Mouse (Mus musculus): ENCODE measurements at regions not wholly inside any gene's neighbourhood (a gene's known extent, or its start where the extent isn't known, plus 50 kb on each side); places are given as distances from the start of the nearest gene placed in this dataset.

DNA sequence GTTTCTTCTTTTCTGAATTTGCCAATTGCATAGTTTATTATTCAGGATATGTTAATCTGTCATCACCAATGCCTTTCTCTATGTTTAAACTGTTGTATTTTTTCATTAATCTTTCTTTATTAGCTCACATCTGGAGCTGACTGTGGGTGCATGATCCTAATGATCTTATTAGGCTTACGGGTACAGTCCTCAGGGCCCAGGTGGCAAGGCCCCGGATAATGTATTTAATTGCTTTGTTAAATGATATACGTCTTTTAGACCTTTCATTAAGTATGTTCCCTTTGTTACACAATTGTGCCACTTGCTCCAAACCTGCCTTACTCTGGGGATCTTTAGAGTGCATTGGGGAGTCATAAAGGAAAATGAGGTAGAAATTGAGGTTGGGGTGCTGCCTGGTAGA lies 86.7 kb upstream of the A1bg start:
- no peak for DNase-seq (ENCODE audit: low read depth, low spot score)

DNA sequence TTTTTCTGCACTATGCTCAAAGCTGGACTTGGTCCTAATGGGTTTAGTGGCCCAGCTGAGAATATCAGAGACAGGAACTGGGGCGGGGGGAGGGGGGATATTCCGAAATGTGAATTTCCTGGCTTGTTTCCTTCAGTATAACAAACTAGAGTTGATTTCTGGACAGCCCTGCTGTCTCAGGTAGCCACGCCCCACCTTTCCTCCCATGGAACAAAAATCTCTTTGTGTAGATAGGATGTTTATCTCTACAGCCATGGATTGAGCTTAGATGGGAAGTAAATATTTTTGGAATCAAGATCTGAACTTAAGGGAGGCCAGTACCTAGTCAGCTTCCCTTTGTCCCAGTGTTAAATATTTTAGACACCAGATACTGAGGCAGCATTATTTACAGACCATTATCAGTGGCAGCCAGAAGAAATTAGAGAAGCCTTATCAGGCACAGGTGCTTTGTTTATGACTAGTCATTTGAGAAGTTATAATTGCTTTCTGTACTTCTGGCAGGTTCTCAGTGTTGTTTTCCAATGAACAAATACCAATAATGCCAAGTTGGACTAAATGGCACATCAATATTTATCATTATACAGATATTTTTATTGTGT lies 84.7 kb upstream of the A1bg start:
- no peak for DNase-seq (ENCODE audit: low read depth, low spot score)

DNA sequence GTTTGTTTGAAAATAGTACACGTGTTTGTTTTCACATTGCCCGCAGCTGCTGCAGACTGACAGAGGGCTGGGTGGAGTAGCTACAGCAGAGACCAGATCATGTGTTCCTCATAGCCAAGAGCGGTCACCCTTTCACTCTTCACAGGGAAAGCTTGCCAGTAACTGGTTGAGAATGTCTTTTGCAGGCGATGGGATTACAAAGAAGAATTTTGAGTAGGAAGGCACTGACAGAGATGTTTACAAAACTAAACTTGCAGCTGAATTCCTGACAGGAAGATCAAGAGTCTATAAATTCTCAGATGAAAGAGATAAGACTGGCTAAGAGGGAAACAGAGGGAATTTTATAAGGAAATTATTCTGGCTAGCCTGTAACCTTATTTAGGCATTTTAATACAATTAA lies 83.8 kb upstream of the A1bg start:
- DNase-seq (ENCODE audit: low read depth, low spot score) = no peak

DNA sequence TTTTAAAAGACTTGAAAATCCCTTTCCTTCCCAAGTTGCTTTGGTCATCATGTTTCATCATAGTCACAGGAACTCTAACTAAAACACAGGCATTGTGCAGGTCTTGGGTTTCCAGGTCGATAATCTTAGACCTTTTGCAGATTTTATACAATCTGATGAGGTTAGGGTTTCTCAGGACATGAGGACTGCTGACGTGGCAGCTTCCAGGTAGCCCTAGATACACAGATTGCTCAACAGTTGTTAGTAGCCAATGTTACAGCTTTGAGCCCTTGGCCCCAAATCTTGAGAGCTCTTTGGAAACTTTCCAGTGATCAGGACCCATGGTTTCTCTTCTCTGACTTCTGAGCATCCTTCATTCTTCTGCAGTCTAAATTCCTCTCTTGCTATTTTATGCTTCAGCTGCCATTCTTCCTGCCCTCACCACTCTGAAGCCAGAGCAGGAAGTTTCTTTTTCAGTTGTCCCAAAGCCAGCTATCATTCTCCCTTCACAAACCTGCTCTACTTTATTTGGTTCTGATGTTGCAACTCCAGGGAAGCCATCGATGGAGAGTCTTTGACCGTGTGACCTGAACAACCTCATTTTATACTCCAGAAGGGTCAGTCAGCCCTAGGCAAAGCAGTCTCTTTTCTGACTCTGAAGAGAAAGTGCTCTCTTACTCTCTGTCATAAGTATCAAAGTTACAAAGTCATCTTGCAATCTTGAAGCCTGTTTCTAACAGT lies 71.3 kb upstream of the A1bg start:
- DNase-seq (ENCODE audit: low read depth, low spot score) = no peak

DNA sequence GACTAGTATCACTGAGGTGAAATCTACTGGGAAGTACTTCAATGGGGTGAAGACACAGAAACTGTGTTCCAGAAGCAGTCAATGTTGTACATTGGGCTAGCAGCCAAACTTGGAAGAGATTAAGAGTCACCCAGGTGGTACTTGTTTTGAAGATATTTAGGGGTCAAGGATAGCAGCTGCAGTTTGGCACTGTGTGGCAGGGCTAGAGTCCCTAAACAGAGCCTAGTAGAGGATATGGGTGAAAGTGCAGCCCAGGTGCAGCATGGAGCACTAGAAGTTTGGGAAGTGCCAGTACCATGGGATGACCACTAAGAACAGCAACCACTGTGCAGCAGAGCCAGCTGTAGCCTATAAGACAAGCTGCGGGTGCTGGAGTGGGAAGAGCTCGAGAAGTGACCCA lies 70.6 kb upstream of the A1bg start:
- DNase-seq (ENCODE audit: low read depth, low spot score) = no peak

DNA sequence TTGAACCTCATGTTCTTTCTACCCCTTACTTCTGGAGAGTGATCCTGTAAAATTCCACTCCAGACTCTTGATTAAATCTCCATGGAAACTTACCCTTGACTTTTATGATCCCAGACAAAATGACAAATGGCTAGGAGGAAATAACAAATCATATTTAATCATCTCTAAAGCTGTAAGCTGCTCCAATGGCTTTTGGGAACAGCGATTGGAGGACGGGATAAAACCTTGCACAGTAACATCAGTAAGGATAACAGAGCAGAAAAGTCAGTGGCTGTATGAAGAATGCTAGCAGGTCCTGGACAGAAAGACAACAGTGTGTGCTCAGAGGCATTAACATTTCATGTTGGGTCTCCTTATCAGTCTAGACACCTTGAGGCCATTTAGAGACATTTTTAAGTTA lies 59.8 kb upstream of the A1bg start:
- DNase-seq (ENCODE audit: low read depth, low spot score) = no peak

All from embryo, embryonic 11.5 days (tissue).